In the genomic region with DNA sequence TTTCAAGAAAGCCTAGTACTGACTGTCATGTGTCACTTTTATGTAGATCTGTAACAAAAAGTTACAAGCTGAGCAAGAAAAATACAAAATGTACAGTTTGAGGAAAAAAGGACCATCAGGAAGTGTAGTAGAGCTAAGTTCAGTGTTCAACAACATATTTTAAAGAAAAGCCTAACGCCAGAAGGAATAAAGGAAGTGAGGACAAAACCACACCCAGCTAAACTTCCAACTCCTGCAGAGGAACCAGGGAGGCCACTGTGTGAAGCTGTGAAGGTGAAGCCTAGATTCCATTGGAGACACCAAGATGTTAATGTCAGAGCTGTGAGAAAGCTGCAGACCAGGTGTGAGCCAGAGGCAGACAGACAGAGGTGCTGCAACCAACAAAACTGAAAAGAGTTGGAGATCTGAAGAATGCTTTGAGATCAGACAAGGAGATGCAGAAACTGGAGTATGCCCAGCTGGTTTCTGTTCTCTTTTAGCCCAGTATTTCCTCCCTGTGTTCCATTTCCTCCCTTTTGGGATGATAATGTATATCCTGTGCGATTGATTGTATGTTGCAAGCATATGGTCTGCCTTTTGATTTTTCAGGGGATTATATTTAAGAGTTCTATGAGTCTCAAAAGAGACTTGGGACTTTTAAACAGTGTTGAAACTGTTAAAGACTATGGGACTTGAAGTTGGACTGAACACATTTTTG, we compare ENCODE assay signal across 23 mouse cellular contexts. TPM values are rescaled to one million over a fixed set of nuclear protein-coding genes. Genes with fewer than 3 reads are reported as not detected.
"Had no signal": no experiment of that assay in that cellular context is flagged by ENCODE, and none has a peak within 500 bp of the region (broad histone marks: within the 10 kb centered on the region; RNA-seq: fewer than 3 reads in every experiment).

No protein-coding gene starts in this region.

- H3K27me3 ChIP-seq: limb, embryonic 13.5 days; liver, embryonic 12.5 days; liver, embryonic 15.5 days; lung, embryonic 15.5 days; neural tube, embryonic 12.5 days; neural tube, embryonic 15.5 days; stomach, embryonic 15.5 days had no signal

- H3K4me3 ChIP-seq: limb, embryonic 13.5 days; liver, embryonic 12.5 days; liver, embryonic 15.5 days; lung, embryonic 15.5 days; neural tube, embryonic 12.5 days; neural tube, embryonic 15.5 days; stomach, embryonic 15.5 days had no signal

- H3K9me3 ChIP-seq: liver, embryonic 12.5 days; liver, embryonic 15.5 days; lung, embryonic 15.5 days; neural tube, embryonic 12.5 days; stomach, embryonic 15.5 days had no signal

- DNase-seq: kidney, adult 18-20 months; kidney, adult 9 months; kidney, postnatal 14 days; kidney, postnatal 4 days; left cerebral cortex, postnatal 4 days; liver; lung, adult 18-20 months; lung, postnatal 10 days; lung, postnatal 4 days; midbrain, embryonic 14.5 days; retina, postnatal 1 day; right cerebral cortex, postnatal 25 days; spleen, adult 18-20 months; thymus, postnatal 25 days had no signal

- H3K4me1 ChIP-seq: limb, embryonic 13.5 days; liver, embryonic 12.5 days; liver, embryonic 15.5 days; lung, embryonic 15.5 days; neural tube, embryonic 12.5 days; neural tube, embryonic 15.5 days; stomach, embryonic 15.5 days had no signal

- ATAC-seq: liver, embryonic 12.5 days had no signal

- H3K9ac ChIP-seq: limb, embryonic 13.5 days; liver, embryonic 12.5 days; liver, embryonic 15.5 days; lung, embryonic 15.5 days; neural tube, embryonic 12.5 days; neural tube, embryonic 15.5 days; stomach, embryonic 15.5 days had no signal

- H3K4me2 ChIP-seq: limb, embryonic 13.5 days; liver, embryonic 12.5 days; liver, embryonic 15.5 days; lung, embryonic 15.5 days; midbrain, embryonic 11.5 days; neural tube, embryonic 12.5 days; neural tube, embryonic 15.5 days; stomach, embryonic 15.5 days had no signal

- H3K27ac ChIP-seq: limb, embryonic 13.5 days; liver, embryonic 12.5 days; liver, embryonic 15.5 days; lung, embryonic 15.5 days; neural tube, embryonic 12.5 days; neural tube, embryonic 15.5 days; stomach, embryonic 15.5 days had no signal

RNA-seq across cellular contexts. Expression of a gene that starts 51.9 kb away (rescaled TPM):
- total RNA-seq: megakaryocyte-erythroid progenitor cell, adult 5-6 weeks had no signal
